Mouse (Mus musculus) B cell, adult 2 months (primary cell): ENCODE data around the gene Stac.

ENCODE experiments used
- DNase-seq, 2 experiments: peaks; one replicate each; pipeline ENCODE4 v3.0.0; 2022

The Stac gene

GRCm38 (mm10) chr9:111689680-111690483, at the start of gene Stac:
Gene Stac, minus strand, starts transcription at chr9:111690348.
- DNase-seq = no peak

- DNase-seq = no peak
Observed at GRCm38 (mm10) chr9:111739431-111740245, 49.5 kb upstream of the Stac start.

GRCm38 (mm10) chr9:111739026-111739425, 48.9 kb upstream of the Stac start:
- no peak for DNase-seq

- DNase-seq = no peak
Observed at GRCm38 (mm10) chr9:111737796-111738195, 47.6 kb upstream of the Stac start.

- DNase-seq = no peak
Observed at GRCm38 (mm10) chr9:111735931-111736330, 45.8 kb upstream of the Stac start.

GRCm38 (mm10) chr9:111731939-111732670, 42.0 kb upstream of the Stac start:
- DNase-seq = no peak

- no peak for DNase-seq
Observed at GRCm38 (mm10) chr9:111724981-111725593, 34.9 kb upstream of the Stac start.

GRCm38 (mm10) chr9:111714457-111714856, 24.3 kb upstream of the Stac start:
- no peak for DNase-seq

GRCm38 (mm10) chr9:111700101-111700500, 10.0 kb upstream of the Stac start:
- no peak for DNase-seq

GRCm38 (mm10) chr9:111690484-111690855, 322 bp upstream of the Stac start:
- DNase-seq = no peak

- no peak for DNase-seq
Observed at GRCm38 (mm10) chr9:111689146-111689545, 1.0 kb downstream of the Stac start.

GRCm38 (mm10) chr9:111684170-111684569, 6.0 kb downstream of the Stac start:
- DNase-seq = no peak

- DNase-seq = no peak
Observed at GRCm38 (mm10) chr9:111679516-111679915, 10.6 kb downstream of the Stac start.

- no peak for DNase-seq
Observed at GRCm38 (mm10) chr9:111669816-111670215, 20.3 kb downstream of the Stac start.

GRCm38 (mm10) chr9:111655066-111655465, 35.1 kb downstream of the Stac start:
- no peak for DNase-seq

GRCm38 (mm10) chr9:111644228-111644627, 45.9 kb downstream of the Stac start:
- DNase-seq = no peak

GRCm38 (mm10) chr9:111643369-111643768, 46.8 kb downstream of the Stac start:
- no peak for DNase-seq

GRCm38 (mm10) chr9:111637641-111638040, 52.5 kb downstream of the Stac start:
- no peak for DNase-seq

- no peak for DNase-seq
Observed at GRCm38 (mm10) chr9:111632833-111633232, 57.3 kb downstream of the Stac start.

GRCm38 (mm10) chr9:111621191-111621590, 69.0 kb downstream of the Stac start:
- DNase-seq = no peak

GRCm38 (mm10) chr9:111611341-111611740, 78.8 kb downstream of the Stac start:
- no peak for DNase-seq

- DNase-seq = no peak
Observed at GRCm38 (mm10) chr9:111608762-111609161, 81.4 kb downstream of the Stac start.

- DNase-seq = no peak
Observed at GRCm38 (mm10) chr9:111606603-111607002, 83.5 kb downstream of the Stac start.
